Mouse (Mus musculus): ENCODE measurements at regions not wholly inside any gene's neighbourhood (a gene's known extent, or its start where the extent isn't known, plus 50 kb on each side); places are given as distances from the start of the nearest gene placed in this dataset.

DNA sequence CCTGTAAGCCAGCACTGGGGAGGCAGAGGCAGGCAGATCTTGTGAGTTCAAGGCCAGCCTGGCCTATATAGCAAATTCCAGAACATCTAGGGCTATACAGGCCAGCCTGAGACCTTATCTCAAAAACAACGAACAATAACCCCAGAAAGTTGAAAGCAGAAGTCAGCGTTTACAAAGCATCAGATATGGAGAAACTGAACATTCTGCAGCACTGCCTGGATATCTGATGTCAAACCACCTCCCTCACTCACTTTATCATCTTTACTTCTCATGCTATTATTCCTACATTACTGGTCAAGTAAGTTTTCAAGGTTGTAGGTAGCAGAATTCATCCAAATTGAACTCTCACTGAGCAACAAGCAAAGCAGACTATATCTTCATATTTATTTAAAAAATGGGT, 135.0 kb downstream of the Zfp706 start:
- no peak overlapping the region for H3K9ac ChIP-seq
- no peaks in the 10 kb centered on the region for H3K27me3 ChIP-seq
- 85% methylated on average over 2 of the region's 2 CpGs for WGBS
- no peak overlapping the region for H3K27ac ChIP-seq (replicated peaks)
- no peak overlapping the region for H3K4me2 ChIP-seq
- H3K4me1 ChIP-seq (replicated peaks) = peaks cover 17% of the 10 kb centered on the region
- H3K9me3 ChIP-seq = no peaks in the 10 kb centered on the region
- no peak overlapping the region for H3K4me3 ChIP-seq
- no peak for ATAC-seq (ENCODE audit: low FRiP score, low read depth)
- H3K36me3 ChIP-seq = no peaks in the 10 kb centered on the region

DNA sequence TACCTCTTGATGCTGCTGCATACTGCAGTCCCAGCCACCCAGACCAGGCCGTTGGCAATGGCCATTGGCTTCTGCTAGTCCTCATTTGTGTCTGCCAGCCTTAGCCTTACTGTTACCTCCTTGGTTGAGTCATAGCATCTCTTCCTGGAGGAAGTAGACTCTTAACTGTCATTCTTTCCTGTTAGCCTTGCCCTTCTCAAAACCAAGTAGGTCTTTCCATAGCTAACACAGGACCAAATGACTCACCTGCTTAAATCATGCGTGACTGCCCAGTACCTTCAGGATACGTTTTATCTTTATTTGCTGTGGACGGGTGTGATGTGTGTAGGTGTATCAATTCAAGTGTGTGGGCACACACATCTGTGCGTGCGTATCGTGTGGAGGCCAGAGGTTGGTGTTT, 136.9 kb downstream of the Zfp706 start:
- Histone ChIP-seq H3K36me3 (no peaks in the 10 kb centered on the region), H3K9ac (no peak overlapping the region), H3K27ac (replicated peaks) (no peak overlapping the region), H3K9me3 (no peaks in the 10 kb centered on the region), H3K27me3 (no peaks in the 10 kb centered on the region), H3K4me1 (replicated peaks) (peaks cover 17% of the 10 kb centered on the region), H3K4me3 (no peak overlapping the region), H3K4me2 (no peak overlapping the region)
- 95% methylated on average over 7 of the region's 7 CpGs for WGBS
- no peak for ATAC-seq (ENCODE audit: low FRiP score, low read depth)

DNA sequence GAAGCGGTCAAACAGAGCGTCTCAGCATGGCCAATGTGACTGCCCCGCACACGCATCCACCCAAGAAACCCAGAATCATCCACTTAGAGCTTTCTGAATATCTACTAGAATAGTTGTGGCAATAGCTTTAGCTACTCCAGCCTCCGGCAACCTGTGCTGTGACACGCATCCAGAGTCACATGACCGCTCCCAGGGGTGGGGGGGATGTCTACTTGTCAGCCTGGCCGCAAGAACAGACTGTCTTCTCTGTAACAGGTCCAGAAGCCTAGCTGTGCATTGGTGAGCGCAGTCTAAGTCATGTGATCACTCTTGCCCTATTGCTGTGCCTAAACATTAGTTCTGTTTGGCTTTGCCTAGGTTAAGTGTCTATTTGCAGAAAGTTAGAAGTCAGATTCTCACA, 137.5 kb downstream of the Zfp706 start:
- no peaks in the 10 kb centered on the region for H3K9me3 ChIP-seq
- H3K4me1 ChIP-seq (replicated peaks) = peaks cover 17% of the 10 kb centered on the region
- no peaks in the 10 kb centered on the region for H3K36me3 ChIP-seq
- no peak overlapping the region for H3K27ac ChIP-seq (replicated peaks)
- ATAC-seq (ENCODE audit: low FRiP score, low read depth) = no peak
- H3K27me3 ChIP-seq = no peaks in the 10 kb centered on the region
- H3K4me2 ChIP-seq = no peak overlapping the region
- no peak overlapping the region for H3K9ac ChIP-seq
- WGBS = 90% methylated on average over 9 of the region's 9 CpGs
- no peak overlapping the region for H3K4me3 ChIP-seq

DNA sequence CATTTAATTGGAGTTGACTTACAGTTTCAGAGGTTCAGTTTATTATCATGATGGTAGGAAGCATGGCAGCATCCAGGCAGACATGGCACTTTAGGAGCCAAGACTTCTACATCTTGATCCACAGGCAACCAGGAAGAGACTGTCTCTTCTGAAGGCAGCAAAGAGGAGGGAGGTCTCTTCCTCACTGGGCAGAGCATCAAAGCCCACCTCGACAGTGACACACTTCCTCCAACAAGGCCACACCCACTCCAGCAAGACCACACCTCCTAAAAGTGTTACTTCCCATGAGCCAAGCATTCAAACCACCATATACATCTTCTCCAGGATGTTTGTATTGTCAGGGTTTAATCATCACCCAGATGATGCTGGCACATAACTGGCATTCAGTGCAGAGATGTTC, 141.5 kb downstream of the Zfp706 start:
- H3K27ac ChIP-seq (replicated peaks) = no peak overlapping the region
- ATAC-seq (ENCODE audit: low FRiP score, low read depth) = no peak
- no peaks in the 10 kb centered on the region for H3K4me1 ChIP-seq (replicated peaks)
- H3K36me3 ChIP-seq = no peaks in the 10 kb centered on the region
- no peak overlapping the region for H3K9ac ChIP-seq
- no peak overlapping the region for H3K4me2 ChIP-seq
- H3K4me3 ChIP-seq = no peak overlapping the region
- no peaks in the 10 kb centered on the region for H3K27me3 ChIP-seq
- WGBS = 65% methylated on average over 1 of the region's 1 CpGs
- H3K9me3 ChIP-seq = no peaks in the 10 kb centered on the region

DNA sequence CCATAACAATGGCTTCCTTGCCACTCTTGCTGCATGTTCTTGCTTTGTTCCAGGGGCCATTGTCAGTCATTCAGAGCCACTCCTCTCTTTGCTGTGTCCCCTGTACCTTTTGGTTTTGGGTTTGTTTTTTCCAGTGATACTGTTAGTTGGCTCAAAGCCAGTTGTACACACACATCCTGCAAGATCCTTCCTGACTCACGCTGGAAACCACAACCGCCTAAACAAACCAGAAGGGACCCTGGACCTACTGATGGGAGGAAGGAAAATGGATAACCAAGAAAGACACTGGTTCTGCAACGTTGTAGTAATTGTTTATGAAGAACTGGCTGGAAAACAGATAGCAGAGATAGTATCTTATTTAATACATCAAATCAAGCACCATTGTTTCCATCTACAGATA, 142.2 kb downstream of the Zfp706 start:
- WGBS = 79% methylated on average over 3 of the region's 3 CpGs
- Histone ChIP-seq H3K9ac (no peak overlapping the region), H3K4me2 (no peak overlapping the region), H3K36me3 (no peaks in the 10 kb centered on the region), H3K4me1 (replicated peaks) (no peaks in the 10 kb centered on the region), H3K27ac (replicated peaks) (no peak overlapping the region), H3K4me3 (no peak overlapping the region), H3K27me3 (no peaks in the 10 kb centered on the region), H3K9me3 (no peaks in the 10 kb centered on the region)
- no peak for ATAC-seq (ENCODE audit: low FRiP score, low read depth)

DNA sequence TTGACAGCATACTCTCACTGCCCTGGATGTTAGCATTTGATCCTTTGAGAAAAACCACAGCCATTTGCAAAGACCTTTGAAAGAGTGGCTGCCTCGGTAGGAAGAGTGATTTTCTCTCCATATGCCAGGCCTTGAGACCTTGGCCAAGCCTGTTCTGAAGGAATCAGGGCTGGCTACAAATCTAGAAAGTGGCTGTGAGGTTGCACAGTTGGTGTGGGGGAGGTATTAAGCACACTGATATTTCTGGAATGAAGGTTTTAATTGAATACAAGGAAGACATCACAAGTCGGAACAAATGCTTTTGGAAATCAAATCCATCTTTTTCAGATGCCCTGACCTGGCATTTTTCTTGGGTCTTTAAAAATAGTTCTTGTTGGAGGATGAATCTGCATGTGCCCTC, 143.5 kb downstream of the Zfp706 start:
- Histone ChIP-seq H3K27ac (replicated peaks) (no peak overlapping the region), H3K9me3 (no peaks in the 10 kb centered on the region), H3K36me3 (no peaks in the 10 kb centered on the region), H3K27me3 (no peaks in the 10 kb centered on the region), H3K4me1 (replicated peaks) (no peaks in the 10 kb centered on the region), H3K9ac (no peak overlapping the region), H3K4me3 (no peak overlapping the region), H3K4me2 (no peak overlapping the region)
- ATAC-seq (ENCODE audit: low FRiP score, low read depth) = no peak
- WGBS = 74% methylated on average over 2 of the region's 2 CpGs

DNA sequence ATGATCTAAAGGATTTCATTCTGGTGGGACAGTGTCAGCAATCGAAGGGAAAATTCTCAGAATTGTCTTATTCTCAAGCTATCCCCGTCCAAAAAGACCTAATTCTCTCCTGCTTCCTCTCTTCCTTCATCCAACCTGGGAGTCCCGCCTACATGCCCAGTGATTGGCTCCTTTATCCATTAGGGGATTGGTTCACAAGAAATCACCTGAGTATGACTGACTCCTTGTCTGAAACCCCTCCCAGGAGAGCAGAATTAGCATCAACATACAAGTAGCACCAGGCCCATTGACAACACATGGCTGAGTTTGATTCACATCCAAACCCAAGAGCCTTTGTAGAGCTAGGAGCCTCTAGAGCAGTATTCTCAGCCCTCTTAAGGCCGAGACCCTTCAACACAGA, 148.9 kb downstream of the Zfp706 start:
- Histone ChIP-seq H3K27ac (replicated peaks) (no peak overlapping the region), H3K9me3 (no peaks in the 10 kb centered on the region), H3K27me3 (no peaks in the 10 kb centered on the region), H3K4me2 (no peak overlapping the region), H3K4me3 (no peak overlapping the region), H3K36me3 (no peaks in the 10 kb centered on the region), H3K4me1 (replicated peaks) (no peaks in the 10 kb centered on the region), H3K9ac (no peak overlapping the region)
- WGBS = 83% methylated on average over 4 of the region's 4 CpGs
- ATAC-seq (ENCODE audit: low FRiP score, low read depth) = no peak

DNA sequence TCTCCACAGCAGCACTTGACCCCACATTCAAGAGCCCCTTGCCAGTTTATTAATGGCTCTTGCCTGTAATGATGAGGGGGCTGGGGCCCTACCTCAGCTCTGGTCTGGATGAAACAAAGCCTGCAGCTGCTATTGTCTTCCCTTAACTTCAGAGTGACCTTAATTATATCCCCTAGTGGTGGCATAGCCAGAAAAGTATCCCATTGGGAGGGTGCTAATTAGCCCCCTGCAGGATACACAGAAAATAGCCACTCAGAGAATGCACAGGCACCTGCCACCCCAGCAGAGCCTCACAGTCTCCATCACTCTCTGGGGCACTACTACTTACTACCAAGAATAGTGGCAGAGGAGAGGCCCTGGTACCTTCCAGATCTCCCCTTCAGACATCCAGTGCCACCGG, 150.0 kb downstream of the Zfp706 start:
- ATAC-seq (ENCODE audit: low FRiP score, low read depth) = no peak

DNA sequence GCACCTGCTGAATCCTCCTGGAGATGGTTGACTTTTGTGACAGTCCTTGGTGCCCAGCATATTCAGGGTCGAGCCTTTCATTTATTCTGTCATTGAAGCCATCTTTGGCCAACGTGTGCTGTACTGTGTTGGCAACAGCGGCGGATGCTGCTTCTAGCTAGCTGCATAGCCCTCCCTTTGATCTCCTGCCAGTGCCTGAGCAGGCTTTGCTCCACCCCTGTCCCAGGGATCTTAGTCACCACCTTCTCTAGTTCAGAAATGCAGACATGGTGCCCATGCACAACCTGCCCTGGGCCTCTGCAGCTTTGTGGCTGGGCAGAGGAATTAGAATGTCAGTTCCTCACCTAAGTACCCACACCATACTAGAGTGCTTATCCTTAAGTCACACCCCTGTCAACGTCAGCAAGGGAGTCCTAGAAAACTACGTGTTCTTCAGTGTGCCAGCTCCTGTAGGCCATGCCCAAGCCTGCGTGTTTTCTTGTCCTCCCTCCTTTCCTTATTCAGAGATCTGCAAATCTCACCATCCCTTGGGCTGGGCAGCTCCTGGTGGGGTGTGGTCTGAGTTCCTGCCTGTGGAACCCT, 151.9 kb downstream of the Zfp706 start:
- Histone ChIP-seq H3K27ac (replicated peaks) (no peak overlapping the region), H3K27me3 (no peaks in the 10 kb centered on the region), H3K36me3 (no peaks in the 10 kb centered on the region), H3K4me1 (replicated peaks) (no peaks in the 10 kb centered on the region), H3K4me3 (no peak overlapping the region), H3K9ac (no peak overlapping the region), H3K9me3 (no peaks in the 10 kb centered on the region), H3K4me2 (no peak overlapping the region)
- whole genome bisulfite sequencing = 74% methylated on average over 7 of the region's 7 CpGs
- 0 out of 2 replicates have a peak, but pooled peaks have one; percentile 42 for ATAC-seq (ENCODE audit: low FRiP score, low read depth)

More for the DNA sequence above, 150.0 kb downstream of the Zfp706 start:
- Histone ChIP-seq H3K36me3 (no peaks in the 10 kb centered on the region), H3K27ac (replicated peaks) (no peak overlapping the region), H3K4me3 (no peak overlapping the region), H3K4me1 (replicated peaks) (no peaks in the 10 kb centered on the region), H3K9ac (no peak overlapping the region), H3K9me3 (no peaks in the 10 kb centered on the region), H3K4me2 (no peak overlapping the region), H3K27me3 (no peaks in the 10 kb centered on the region)
- WGBS = 96% methylated on average over 1 of the region's 1 CpGs

DNA sequence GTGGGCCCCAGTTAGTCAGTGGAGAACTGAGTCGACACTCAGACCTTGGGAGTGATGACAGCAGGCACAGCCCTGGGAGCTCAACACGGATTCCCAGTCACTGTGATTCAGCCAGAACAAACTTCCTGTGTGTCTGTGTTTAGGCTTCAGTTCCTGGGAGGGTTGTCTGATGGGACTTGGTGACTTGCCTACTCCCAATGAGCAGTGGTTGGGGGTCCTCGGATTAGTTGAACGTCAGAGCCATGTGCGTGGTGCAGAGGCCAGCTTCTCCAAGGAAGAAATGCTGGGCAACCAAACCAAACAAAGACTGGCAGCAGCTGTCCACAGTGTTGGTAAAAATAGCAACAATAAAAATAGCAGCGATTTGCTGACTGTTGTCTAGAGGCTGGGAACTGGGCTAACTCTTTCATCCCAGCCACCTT, 152.7 kb downstream of the Zfp706 start:
- Histone ChIP-seq H3K27ac (replicated peaks) (no peak overlapping the region), H3K9ac (no peak overlapping the region), H3K4me2 (no peak overlapping the region), H3K4me3 (no peak overlapping the region), H3K27me3 (no peaks in the 10 kb centered on the region), H3K4me1 (replicated peaks) (no peaks in the 10 kb centered on the region), H3K36me3 (no peaks in the 10 kb centered on the region), H3K9me3 (no peaks in the 10 kb centered on the region)
- WGBS = 56% methylated on average over 6 of the region's 6 CpGs
- ATAC-seq (ENCODE audit: low FRiP score, low read depth) = no peak

DNA sequence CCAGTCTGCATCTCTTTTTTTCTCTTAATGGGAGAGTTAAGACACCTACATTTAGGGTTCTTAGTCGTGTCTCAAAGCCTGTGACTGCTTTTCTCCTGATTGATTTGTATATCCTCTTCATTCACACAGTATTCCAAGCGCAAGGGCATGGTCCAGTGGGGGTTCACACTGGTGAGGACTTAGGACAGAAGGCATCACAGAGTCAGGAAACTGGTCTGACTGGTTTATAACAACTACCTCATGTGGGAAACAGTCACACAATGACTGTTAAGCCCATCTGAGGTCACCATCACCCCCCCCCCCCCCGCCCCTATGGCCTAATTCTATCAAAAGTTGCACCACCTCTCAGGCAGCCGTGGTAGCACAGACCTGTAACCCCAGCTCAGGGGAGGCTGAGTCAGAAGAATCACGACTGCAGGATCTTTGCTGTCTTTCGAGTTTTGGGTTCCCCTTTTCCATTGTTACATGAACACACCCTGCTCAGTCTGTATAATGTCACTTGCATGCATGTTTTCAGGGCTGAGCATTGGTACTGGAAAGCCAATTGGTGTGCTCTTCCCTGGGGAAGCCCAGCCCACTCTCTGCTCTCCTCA, 155.2 kb downstream of the Zfp706 start:
- no peak for ATAC-seq (ENCODE audit: low FRiP score, low read depth)
- no peak overlapping the region for H3K27ac ChIP-seq (replicated peaks)
- 64% methylated on average over 6 of the region's 6 CpGs for WGBS
- no peak overlapping the region for H3K9ac ChIP-seq
- H3K36me3 ChIP-seq = no peaks in the 10 kb centered on the region
- no peaks in the 10 kb centered on the region for H3K27me3 ChIP-seq
- H3K4me3 ChIP-seq = no peak overlapping the region
- no peaks in the 10 kb centered on the region for H3K9me3 ChIP-seq
- H3K4me2 ChIP-seq = no peak overlapping the region
- no peaks in the 10 kb centered on the region for H3K4me1 ChIP-seq (replicated peaks)

DNA sequence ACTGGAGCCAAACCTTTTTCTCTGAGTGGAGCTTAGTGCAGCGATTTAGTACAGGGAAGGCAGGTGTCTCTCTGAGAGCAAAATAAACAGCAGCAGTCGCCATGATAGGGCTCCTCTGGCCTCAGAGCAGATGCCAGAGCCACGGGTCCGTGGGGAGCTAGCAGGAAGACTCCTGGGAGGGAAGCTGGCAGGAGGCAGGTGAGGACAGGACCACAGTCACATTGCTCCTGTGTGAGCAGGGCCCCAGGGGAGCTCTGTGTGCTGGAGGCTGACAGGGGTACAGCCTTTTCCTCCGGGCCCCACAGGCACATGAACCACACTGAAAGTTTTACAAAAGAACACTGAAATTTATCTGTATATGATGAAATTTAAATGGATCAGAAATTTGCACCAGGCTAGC, 159.3 kb downstream of the Zfp706 start:
- H3K27ac ChIP-seq (replicated peaks) = no peak overlapping the region
- no peak for ATAC-seq (ENCODE audit: low FRiP score, low read depth)
- no peak overlapping the region for H3K4me2 ChIP-seq
- no peak overlapping the region for H3K9ac ChIP-seq
- no peak overlapping the region for H3K4me3 ChIP-seq
- peaks cover 11% of the 10 kb centered on the region for H3K4me1 ChIP-seq (replicated peaks)
- H3K9me3 ChIP-seq = no peaks in the 10 kb centered on the region
- H3K27me3 ChIP-seq = no peaks in the 10 kb centered on the region
- no peaks in the 10 kb centered on the region for H3K36me3 ChIP-seq
- 56% methylated on average over 5 of the region's 5 CpGs for WGBS

DNA sequence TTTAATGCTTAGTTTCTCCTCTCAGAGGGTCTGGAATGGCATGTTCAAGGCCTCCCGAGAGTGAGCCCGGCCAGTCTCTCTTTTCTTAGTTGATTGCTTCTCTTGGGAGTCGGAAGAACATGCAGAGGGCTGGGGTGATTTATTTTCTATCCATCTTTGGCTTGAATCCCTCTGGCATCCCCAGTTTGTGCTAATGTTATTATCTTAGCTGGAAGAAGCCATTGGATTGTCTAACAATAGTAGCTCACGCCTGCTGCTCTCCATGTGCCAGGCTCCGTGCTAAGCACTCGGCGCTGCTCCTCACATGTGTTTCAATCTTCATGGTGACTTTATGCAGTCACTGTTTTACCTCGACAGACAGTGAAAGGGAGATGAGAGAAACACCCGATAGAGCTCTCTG, 160.8 kb downstream of the Zfp706 start:
- no peak overlapping the region for H3K4me2 ChIP-seq
- WGBS = 48% methylated on average over 9 of the region's 9 CpGs
- no peak overlapping the region for H3K9ac ChIP-seq
- peaks cover 13% of the 10 kb centered on the region for H3K4me1 ChIP-seq (replicated peaks)
- H3K4me3 ChIP-seq = no peak overlapping the region
- no peaks in the 10 kb centered on the region for H3K36me3 ChIP-seq
- no peaks in the 10 kb centered on the region for H3K27me3 ChIP-seq
- H3K27ac ChIP-seq (replicated peaks) = no peak overlapping the region
- no peak for ATAC-seq (ENCODE audit: low FRiP score, low read depth)
- no peaks in the 10 kb centered on the region for H3K9me3 ChIP-seq

Data from hindbrain, embryonic 15.5 days (tissue).